22 mouse cellular contexts compared by ENCODE assay signal in genomic region chr8:120884881-120885280, GRCm38 (mm10).
DNase-seq lines count a peak whose midpoint lies in the region; ATAC-seq and TF ChIP-seq lines count a peak whose summit lies in the region.
"Had no signal": no experiment of that assay in that cellular context is flagged by ENCODE, and none has a peak within 500 bp of the region (broad histone marks: within the 10 kb centered on the region; RNA-seq: fewer than 3 reads in every experiment).

No protein-coding gene starts in this region.

- H3K4me2 ChIP-seq in hindbrain, embryonic 11.5 days (replicated peaks; ENCODE audit: low read depth, low read length): no peak overlapping the region
- H3K4me2 ChIP-seq in lung, postnatal 0 days (replicated peaks; ENCODE audit: low read depth, low read length): peak overlapping the region; percentile 33
- no peak overlapping the region for H3K4me2 ChIP-seq in limb, embryonic 11.5 days (ENCODE audit: low read depth, severe bottlenecking)
- H3K4me2 ChIP-seq in stomach, postnatal 0 days (replicated peaks; ENCODE audit: low read depth): peak overlapping the region; percentile 53
- H3K4me2 ChIP-seq: heart, embryonic 15.5 days; limb, embryonic 15.5 days had no signal

- peaks cover 100% of the 10 kb centered on the region for H3K27me3 ChIP-seq in hindbrain, embryonic 10.5 days (ENCODE audit: insufficient read depth, poor library complexity, severe bottlenecking)
- peaks cover 92% of the 10 kb centered on the region for H3K27me3 ChIP-seq in hindbrain, embryonic 11.5 days (ENCODE audit: control insufficient read depth, insufficient read depth, low read length)
- 0 out of 2 replicates have a peak, but pooled peaks cover 18% of the 10 kb centered on the region for H3K27me3 ChIP-seq in lung, postnatal 0 days (replicated peaks; ENCODE audit: insufficient read depth, low read length)
- H3K27me3 ChIP-seq in limb, embryonic 11.5 days (ENCODE audit: control insufficient read depth, insufficient read depth, low read length): peaks cover 96% of the 10 kb centered on the region
- H3K27me3 ChIP-seq in stomach, postnatal 0 days (ENCODE audit: control insufficient read depth, insufficient read depth, low read length): no peaks in the 10 kb centered on the region; the same call in 1 of the 2 replicates

- no peaks in the 10 kb centered on the region for H3K36me3 ChIP-seq in hindbrain, embryonic 10.5 days
- no peaks in the 10 kb centered on the region for H3K36me3 ChIP-seq in hindbrain, embryonic 11.5 days (ENCODE audit: control insufficient read depth, insufficient read depth, low read length)
- no peaks in the 10 kb centered on the region for H3K36me3 ChIP-seq in lung, postnatal 0 days (ENCODE audit: insufficient read depth, low read length)
- H3K36me3 ChIP-seq in limb, embryonic 11.5 days (ENCODE audit: control insufficient read depth, insufficient read depth, low read length): no peaks in the 10 kb centered on the region
- H3K36me3 ChIP-seq in stomach, postnatal 0 days (ENCODE audit: control insufficient read depth, insufficient read depth, low read length): no peaks in the 10 kb centered on the region
- H3K36me3 ChIP-seq: embryonic facial prominence, embryonic 10.5 days; heart, embryonic 15.5 days; limb, embryonic 15.5 days had no signal

- H3K27ac ChIP-seq in hindbrain, embryonic 10.5 days: no peak overlapping the region
- no peak overlapping the region for H3K27ac ChIP-seq in hindbrain, embryonic 11.5 days (ENCODE audit: low read depth, low read length)
- no peak overlapping the region for H3K27ac ChIP-seq in lung, postnatal 0 days (ENCODE audit: low read length)
- no peak overlapping the region for H3K27ac ChIP-seq in limb, embryonic 11.5 days (replicated peaks; ENCODE audit: low read depth, low read length)
- H3K27ac ChIP-seq in stomach, postnatal 0 days (replicated peaks): peak overlapping the region; percentile 81
- H3K27ac ChIP-seq: embryonic facial prominence, embryonic 10.5 days; heart, adult 2 months; heart, embryonic 15.5 days; limb, embryonic 15.5 days had no signal

- no peak for TF ChIP-seq EP300 in lung, postnatal 0 days (IDR thresholded peaks at IDR 0.05)
- TF ChIP-seq EP300 in stomach, postnatal 0 days (optimal IDR thresholded peaks at IDR 0.05): no peak

- H3K9me3 ChIP-seq in hindbrain, embryonic 10.5 days: no peaks in the 10 kb centered on the region
- H3K9me3 ChIP-seq in hindbrain, embryonic 11.5 days (ENCODE audit: control insufficient read depth, low read length): no peaks in the 10 kb centered on the region
- no peaks in the 10 kb centered on the region for H3K9me3 ChIP-seq in lung, postnatal 0 days (ENCODE audit: low read length)
- no peaks in the 10 kb centered on the region for H3K9me3 ChIP-seq in limb, embryonic 11.5 days (ENCODE audit: control insufficient read depth, low read length)
- H3K9me3 ChIP-seq in stomach, postnatal 0 days (ENCODE audit: control insufficient read depth, low read length): no peaks in the 10 kb centered on the region
- H3K9me3 ChIP-seq: embryonic facial prominence, embryonic 10.5 days; heart, embryonic 15.5 days; limb, embryonic 15.5 days had no signal

- peaks cover 21% of the 10 kb centered on the region for H3K4me1 ChIP-seq in hindbrain, embryonic 10.5 days (replicated peaks)
- peaks cover 3% of the 10 kb centered on the region for H3K4me1 ChIP-seq in hindbrain, embryonic 11.5 days (replicated peaks; ENCODE audit: control insufficient read depth, insufficient read depth, low read length)
- no peaks in the 10 kb centered on the region for H3K4me1 ChIP-seq in lung, postnatal 0 days (ENCODE audit: insufficient read depth, low read depth, low read length)
- H3K4me1 ChIP-seq in limb, embryonic 11.5 days (ENCODE audit: control insufficient read depth, insufficient read depth, low read length): 0 out of 2 replicates have a peak, but pooled peaks cover 4% of the 10 kb centered on the region
- no peaks in the 10 kb centered on the region for H3K4me1 ChIP-seq in stomach, postnatal 0 days (replicated peaks; ENCODE audit: control insufficient read depth, insufficient read depth)
- H3K4me1 ChIP-seq: limb, embryonic 15.5 days had no signal

- DNase-seq in hindbrain, embryonic 10.5 days (ENCODE audit: low spot score): peak; percentile 27
- DNase-seq in hindbrain, embryonic 11.5 days (ENCODE audit: low spot score): no peak
- DNase-seq in lung, postnatal 0 days (ENCODE audit: low spot score): no peak
- no peak for DNase-seq in lung, postnatal 36 days
- peak; percentile 58 for DNase-seq in limb, embryonic 11.5 days (ENCODE audit: low spot score)
- DNase-seq in stomach, postnatal 0 days (ENCODE audit: low spot score): no peak
- no peak for DNase-seq in gastrocnemius, postnatal 25 days
- DNase-seq: adrenal gland, postnatal 10 days; cerebellum, postnatal 14 days; gastrocnemius, postnatal 14 days; heart, adult 2 months; kidney, adult 9 months; kidney, postnatal 4 days; right cerebral cortex, postnatal 4 days; thymus, postnatal 4 days had no signal

- no peak for TF ChIP-seq CTCF in lung, postnatal 0 days (IDR thresholded peaks at IDR 0.05)
- no peak for TF ChIP-seq CTCF in stomach, postnatal 0 days (IDR thresholded peaks at IDR 0.05; ENCODE audit: low read depth)

- H3K4me3 ChIP-seq in hindbrain, embryonic 10.5 days: no peak overlapping the region
- H3K4me3 ChIP-seq in hindbrain, embryonic 11.5 days (ENCODE audit: low read depth, low read length): no peak overlapping the region
- no peak overlapping the region for H3K4me3 ChIP-seq in lung, postnatal 0 days (ENCODE audit: low read depth, low read length)
- H3K4me3 ChIP-seq in limb, embryonic 11.5 days (ENCODE audit: low read depth, low read length): no peak overlapping the region
- H3K4me3 ChIP-seq in stomach, postnatal 0 days (ENCODE audit: low read depth, low read length): peak overlapping the region; percentile 20; the same call in 1 of the 2 replicates
- H3K4me3 ChIP-seq: embryonic facial prominence, embryonic 10.5 days; heart, adult 2 months; heart, embryonic 15.5 days; limb, embryonic 15.5 days had no signal

- H3K9ac ChIP-seq in hindbrain, embryonic 11.5 days (ENCODE audit: low read depth, low read length): no peak overlapping the region
- H3K9ac ChIP-seq in lung, postnatal 0 days (replicated peaks; ENCODE audit: low read depth): 0 out of 2 replicates have a peak overlapping the region, but pooled peaks have one; percentile 19
- no peak overlapping the region for H3K9ac ChIP-seq in limb, embryonic 11.5 days (ENCODE audit: low read length)
- peak overlapping the region; percentile 61 for H3K9ac ChIP-seq in stomach, postnatal 0 days (ENCODE audit: low read length)
- H3K9ac ChIP-seq: heart, embryonic 15.5 days; limb, embryonic 15.5 days had no signal

- ATAC-seq in hindbrain, embryonic 11.5 days (ENCODE audit: low FRiP score): no peak
- ATAC-seq in lung, postnatal 0 days: no peak
- ATAC-seq in limb, embryonic 11.5 days (ENCODE audit: insufficient number of reproducible peaks, low FRiP score, low TSS enrichment, low read depth): no peak
- ATAC-seq in stomach, postnatal 0 days (ENCODE audit: low FRiP score, low TSS enrichment): no peak
- ATAC-seq in cerebellum, adult (ENCODE audit: insufficient number of reproducible peaks, low FRiP score, low TSS enrichment): no peak
- ATAC-seq: CD4-positive, CD25-positive, alpha-beta regulatory T cell, adult 4 months; midbrain, embryonic 16.5 days; Patski had no signal

- WGBS in hindbrain, embryonic 10.5 days: 58% methylated on average over 13 of the region's 13 CpGs
- WGBS in hindbrain, embryonic 11.5 days: 41% methylated on average over 13 of the region's 13 CpGs
- 24% methylated on average over 13 of the region's 13 CpGs for WGBS in lung, postnatal 0 days
- 1% methylated on average over 13 of the region's 13 CpGs for WGBS in limb, embryonic 11.5 days
- WGBS in stomach, postnatal 0 days: 20% methylated on average over 13 of the region's 13 CpGs

Comparison
In these comparisons a context has a peak if more than half of its experiments do, and no peak if none do; other contexts are left out.
1. DNase-seq: peak in hindbrain, embryonic 10.5 days (single experiment) and limb, embryonic 11.5 days (single experiment); none in hindbrain, embryonic 11.5 days (single experiment), lung, postnatal 0 days (single experiment), lung, postnatal 36 days (single experiment), stomach, postnatal 0 days (single experiment) and gastrocnemius, postnatal 25 days (single experiment).
2. H3K4me2 ChIP-seq: peak in lung, postnatal 0 days (single experiment) and stomach, postnatal 0 days (single experiment); none in hindbrain, embryonic 11.5 days (single experiment) and limb, embryonic 11.5 days (single experiment).
3. H3K9ac ChIP-seq: peak in lung, postnatal 0 days (single experiment) and stomach, postnatal 0 days (single experiment); none in hindbrain, embryonic 11.5 days (single experiment) and limb, embryonic 11.5 days (single experiment).